Mouse (Mus musculus) cerebellum, adult 2 months (tissue): ENCODE measurements around the gene Arhgap21.

Experiments
- CTCF ChIP-seq: fragments of 200-500 bp; IDR thresholded peaks from 2 replicates; pipeline ENCODE4 v1.5.1; 2011; ENCODE audit warnings: low read depth, mild to moderate bottlenecking, control low read depth, low read length, moderate library complexity, borderline replicate concordance; ENCODE audit not compliant: insufficient read depth
- POLR2A ChIP-seq: fragments of 200-500 bp; IDR thresholded peaks from 2 replicates; pipeline ENCODE4 v1.6.1; 2011; ENCODE audit warnings: low read length, control low read depth, borderline replicate concordance; ENCODE audit not compliant: insufficient read depth

GRCm38 (mm10) chr2:20932748-20933313, 35.9 kb downstream of the Arhgap21 start:
- TF ChIP-seq POLR2A (no peak), CTCF (no peak)
